Mouse (Mus musculus) hindbrain, embryonic 15.5 days (tissue): ENCODE measurements around the gene Gm42906. TPM values are rescaled to one million over a fixed set of nuclear protein-coding genes. Genes with fewer than 3 reads are reported as not detected.

Experiments used
- ATAC-seq: fragments of 200-750 bp; cut with Nextera tagmentation; 2 replicates; pipeline ENCODE4 v1.8.0; 2017; ENCODE audit warnings: low read depth, moderate number of reproducible peaks, moderate TSS enrichment; ENCODE audit not compliant: low FRiP score
- H3K27ac ChIP-seq: fragments of 300-500 bp; sonication (generic); replicated peaks from 2 replicates; pipeline ENCODE4 v1.5.1; 2015; ENCODE audit warnings: mild to moderate bottlenecking, inconsistent platforms
- H3K27me3 ChIP-seq: fragments of 300-500 bp; sonication (generic); 2 replicates; pipeline ENCODE4 v1.6.1; 2015; ENCODE audit warnings: control low read depth, inconsistent platforms
- H3K36me3 ChIP-seq: fragments of 300-500 bp; sonication (generic); 2 replicates; pipeline ENCODE4 v1.6.1; 2015; ENCODE audit warnings: control low read depth, inconsistent platforms
- H3K4me1 ChIP-seq: fragments of 300-500 bp; sonication (generic); replicated peaks from 2 replicates; pipeline ENCODE4 v1.6.1; 2015; ENCODE audit warnings: control low read depth, inconsistent platforms
- H3K4me2 ChIP-seq: fragments of 300-500 bp; sonication (generic); 2 replicates; pipeline ENCODE4 v1.6.1; 2015; ENCODE audit warnings: moderate library complexity, mild to moderate bottlenecking, inconsistent platforms
- H3K4me3 ChIP-seq: fragments of 300-500 bp; sonication (generic); 2 replicates; pipeline ENCODE4 v1.5.1; 2015; ENCODE audit warnings: mild to moderate bottlenecking, inconsistent platforms
- H3K9ac ChIP-seq: fragments of 300-500 bp; sonication (generic); 2 replicates; pipeline ENCODE4 v1.6.1; 2015; ENCODE audit warnings: inconsistent platforms
- H3K9me3 ChIP-seq: fragments of 300-500 bp; sonication (generic); 2 replicates; pipeline ENCODE4 v1.6.1; 2016; ENCODE audit warnings: control low read depth, inconsistent platforms
- WGBS: fragments of 180-500 bp; shearing (Covaris S2); methylation state at CpG from one replicate; pipeline ENCODE4 v1.1.7; 2015; 5-methylcytosine and 5-hydroxymethylcytosine counted together
- polyA plus RNA-seq: library from polyadenylated mRNA; unstranded; fragments of >200 nt; fragmentation: Nextera tagmentation; extraction: Ambion mirVana; gene quantifications from 2 replicates; pipeline ENCODE4 v1.2.1, GENCODE M21; 2015

The Gm42906 gene
- polyA plus RNA-seq, 1 experiment from 2014 or later: not detected

- Histone ChIP-seq H3K9ac (no peak overlapping the region), H3K4me3 (no peak overlapping the region), H3K27ac (no peak overlapping the region), H3K4me1 (no peaks in the 10 kb centered on the region), H3K36me3 (no peaks in the 10 kb centered on the region), H3K9me3 (no peaks in the 10 kb centered on the region), H3K27me3 (no peaks in the 10 kb centered on the region), H3K4me2 (no peak overlapping the region)
- no peak for ATAC-seq
- WGBS: 71% methylated on average over 7 of the region's 7 CpGs
These were observed 148.4 kb downstream of the Gm42906 start for GRCm38 (mm10) chr5:151279531-151279930.

- Histone ChIP-seq H3K36me3 (no peaks in the 10 kb centered on the region), H3K27me3 (no peaks in the 10 kb centered on the region), H3K27ac (no peak overlapping the region), H3K4me1 (no peaks in the 10 kb centered on the region), H3K4me2 (no peak overlapping the region), H3K4me3 (no peak overlapping the region), H3K9me3 (no peaks in the 10 kb centered on the region), H3K9ac (no peak overlapping the region)
- no peak for ATAC-seq
- 93% methylated on average over 6 of the region's 6 CpGs for WGBS
These were observed 150.0 kb downstream of the Gm42906 start for GRCm38 (mm10) chr5:151277927-151278326.

GRCm38 (mm10) chr5:151275986-151276385, 152.0 kb downstream of the Gm42906 start:
- Histone ChIP-seq H3K4me3 (no peak overlapping the region), H3K36me3 (no peaks in the 10 kb centered on the region), H3K27me3 (no peaks in the 10 kb centered on the region), H3K4me2 (no peak overlapping the region), H3K4me1 (no peaks in the 10 kb centered on the region), H3K9me3 (no peaks in the 10 kb centered on the region), H3K27ac (no peak overlapping the region), H3K9ac (no peak overlapping the region)
- ATAC-seq: no peak
- WGBS: 85% methylated on average over 2 of the region's 2 CpGs

GRCm38 (mm10) chr5:151274265-151274664, 153.7 kb downstream of the Gm42906 start:
- Histone ChIP-seq H3K27me3 (no peaks in the 10 kb centered on the region), H3K36me3 (no peaks in the 10 kb centered on the region), H3K4me1 (no peaks in the 10 kb centered on the region), H3K9ac (no peak overlapping the region), H3K4me3 (no peak overlapping the region), H3K27ac (no peak overlapping the region), H3K9me3 (no peaks in the 10 kb centered on the region), H3K4me2 (no peak overlapping the region)
- WGBS: 81% methylated on average over 6 of the region's 6 CpGs
- no peak for ATAC-seq

GRCm38 (mm10) chr5:151270815-151271214, 157.1 kb downstream of the Gm42906 start:
- Histone ChIP-seq H3K9ac (no peak overlapping the region), H3K4me1 (no peaks in the 10 kb centered on the region), H3K27me3 (no peaks in the 10 kb centered on the region), H3K27ac (no peak overlapping the region), H3K9me3 (no peaks in the 10 kb centered on the region), H3K36me3 (no peaks in the 10 kb centered on the region), H3K4me2 (no peak overlapping the region), H3K4me3 (no peak overlapping the region)
- ATAC-seq: no peak
- 96% methylated on average over 5 of the region's 5 CpGs for WGBS

- no peaks in the 10 kb centered on the region for H3K4me1 ChIP-seq
- H3K4me3 ChIP-seq: no peak overlapping the region
- no peaks in the 10 kb centered on the region for H3K27me3 ChIP-seq
- no peak overlapping the region for H3K27ac ChIP-seq
- ATAC-seq: no peak
- no peak overlapping the region for H3K4me2 ChIP-seq
- no peak overlapping the region for H3K9ac ChIP-seq
- 68% methylated on average over 14 of the region's 14 CpGs for WGBS
- no peaks in the 10 kb centered on the region for H3K9me3 ChIP-seq
- H3K36me3 ChIP-seq: no peaks in the 10 kb centered on the region
These were observed 160.9 kb downstream of the Gm42906 start for GRCm38 (mm10) chr5:151266896-151267634.

- H3K4me2 ChIP-seq: no peak overlapping the region
- no peaks in the 10 kb centered on the region for H3K27me3 ChIP-seq
- H3K27ac ChIP-seq: no peak overlapping the region
- ATAC-seq: no peak
- no peak overlapping the region for H3K4me3 ChIP-seq
- H3K4me1 ChIP-seq: no peaks in the 10 kb centered on the region
- H3K36me3 ChIP-seq: no peaks in the 10 kb centered on the region
- no peaks in the 10 kb centered on the region for H3K9me3 ChIP-seq
- H3K9ac ChIP-seq: no peak overlapping the region
- WGBS: 90% methylated on average over 2 of the region's 2 CpGs
These were observed 166.4 kb downstream of the Gm42906 start for GRCm38 (mm10) chr5:151261558-151261957.

GRCm38 (mm10) chr5:151252213-151252612, 175.8 kb downstream of the Gm42906 start:
- WGBS: 56% methylated on average over 8 of the region's 8 CpGs
- Histone ChIP-seq H3K9me3 (no peaks in the 10 kb centered on the region), H3K4me3 (no peak overlapping the region), H3K36me3 (no peaks in the 10 kb centered on the region), H3K27me3 (no peaks in the 10 kb centered on the region), H3K27ac (no peak overlapping the region), H3K4me1 (no peaks in the 10 kb centered on the region), H3K9ac (no peak overlapping the region), H3K4me2 (peak overlapping the region; percentile 32; the same call in 1 of the 2 replicates)
- no peak for ATAC-seq

- no peaks in the 10 kb centered on the region for H3K27me3 ChIP-seq
- H3K4me2 ChIP-seq: no peak overlapping the region
- H3K9me3 ChIP-seq: no peaks in the 10 kb centered on the region
- ATAC-seq: no peak
- no peak overlapping the region for H3K27ac ChIP-seq
- H3K4me3 ChIP-seq: no peak overlapping the region
- H3K36me3 ChIP-seq: no peaks in the 10 kb centered on the region
- no peak overlapping the region for H3K9ac ChIP-seq
- 91% methylated on average over 8 of the region's 8 CpGs for WGBS
- H3K4me1 ChIP-seq: no peaks in the 10 kb centered on the region
These were observed 176.3 kb downstream of the Gm42906 start for GRCm38 (mm10) chr5:151251656-151252055.

GRCm38 (mm10) chr5:151248671-151249620, 179.0 kb downstream of the Gm42906 start:
- H3K4me2 ChIP-seq: no peak overlapping the region
- no peaks in the 10 kb centered on the region for H3K9me3 ChIP-seq
- no peak overlapping the region for H3K9ac ChIP-seq
- peaks cover 3% of the 10 kb centered on the region; the same call in 1 of the 2 replicates for H3K4me1 ChIP-seq
- WGBS: 53% methylated on average over 10 of the region's 10 CpGs
- H3K36me3 ChIP-seq: no peaks in the 10 kb centered on the region
- no peak overlapping the region for H3K27ac ChIP-seq
- no peaks in the 10 kb centered on the region for H3K27me3 ChIP-seq
- ATAC-seq: peak; percentile 59; the same call in 1 of the 2 replicates
- H3K4me3 ChIP-seq: no peak overlapping the region

GRCm38 (mm10) chr5:151248084-151248483, 179.9 kb downstream of the Gm42906 start:
- H3K27me3 ChIP-seq: no peaks in the 10 kb centered on the region
- no peak overlapping the region for H3K27ac ChIP-seq
- H3K4me1 ChIP-seq: peaks cover 3% of the 10 kb centered on the region; the same call in 1 of the 2 replicates
- H3K9ac ChIP-seq: no peak overlapping the region
- 71% methylated on average over 2 of the region's 2 CpGs for WGBS
- H3K36me3 ChIP-seq: no peaks in the 10 kb centered on the region
- H3K9me3 ChIP-seq: no peaks in the 10 kb centered on the region
- H3K4me2 ChIP-seq: no peak overlapping the region
- no peak for ATAC-seq
- no peak overlapping the region for H3K4me3 ChIP-seq
